Mouse (Mus musculus): Measurements from ENCODE around the gene Otulinl. TPM values are rescaled to one million over a fixed set of nuclear protein-coding genes. Genes with fewer than 3 reads are reported as not detected.

The Otulinl gene
- total RNA-seq, 4 experiments from 2014 or later: 21.0 to 35.3 (median 28.7) TPM

GRCm38 (mm10) chr15:27658356-27658755 is 23.0 kb downstream of the Otulinl start:
- DNase-seq (ENCODE audit: low spot score in 2 of 2): no peak

- no peak for DNase-seq (ENCODE audit: low spot score in 2 of 2)
Measured at GRCm38 (mm10) chr15:27657866-27658265, 23.5 kb downstream of the Otulinl start.

- DNase-seq (ENCODE audit: low spot score in 2 of 2): no peak
Measured at GRCm38 (mm10) chr15:27656626-27657025, 24.8 kb downstream of the Otulinl start.

- no peak for DNase-seq (ENCODE audit: low spot score in 2 of 2)
Measured at GRCm38 (mm10) chr15:27655015-27655414, 26.4 kb downstream of the Otulinl start.

- DNase-seq (ENCODE audit: low spot score in 2 of 2): no peak
Measured at GRCm38 (mm10) chr15:27647686-27648085, 33.7 kb downstream of the Otulinl start.

- no peak for DNase-seq (ENCODE audit: low spot score in 2 of 2)
Measured at GRCm38 (mm10) chr15:27646665-27647064, 34.7 kb downstream of the Otulinl start.

GRCm38 (mm10) chr15:27645250-27645649 is 36.1 kb downstream of the Otulinl start:
- no peak for DNase-seq (ENCODE audit: low spot score in 2 of 2)

GRCm38 (mm10) chr15:27642895-27643294 is 38.5 kb downstream of the Otulinl start:
- no peak for DNase-seq (ENCODE audit: low spot score in 2 of 2)

- no peak for DNase-seq (ENCODE audit: low spot score in 2 of 2)
Measured at GRCm38 (mm10) chr15:27641171-27641570, 40.2 kb downstream of the Otulinl start.

GRCm38 (mm10) chr15:27633941-27634900 is 47.2 kb downstream of the Otulinl start:
- DNase-seq (ENCODE audit: low spot score in 2 of 2): no peak

- peak; percentile 96 for DNase-seq (ENCODE audit: low spot score in 2 of 2)
Measured at GRCm38 (mm10) chr15:27630601-27631383, 50.6 kb downstream of the Otulinl start, which contains the start of gene Otulin. TSS of gene Otulin (minus strand) at chr15:27630693.

- peak in 1 of 2 experiments; percentile 27 for DNase-seq (ENCODE audit: low spot score in 2 of 2)
Measured at GRCm38 (mm10) chr15:27629800-27630600, 51.4 kb downstream of the Otulinl start.

GRCm38 (mm10) chr15:27629046-27629445 is 52.3 kb downstream of the Otulinl start:
- DNase-seq (ENCODE audit: low spot score in 2 of 2): no peak

GRCm38 (mm10) chr15:27627794-27628193 is 53.6 kb downstream of the Otulinl start:
- DNase-seq (ENCODE audit: low spot score in 2 of 2): no peak

- DNase-seq (ENCODE audit: low spot score in 2 of 2): no peak
Measured at GRCm38 (mm10) chr15:27626314-27626713, 55.1 kb downstream of the Otulinl start.

GRCm38 (mm10) chr15:27625890-27626255 is 55.5 kb downstream of the Otulinl start:
- no peak for DNase-seq (ENCODE audit: low spot score in 2 of 2)

- peak in 1 of 2 experiments; percentile 36 for DNase-seq (ENCODE audit: low spot score in 2 of 2)
Measured at GRCm38 (mm10) chr15:27625014-27625889, 56.1 kb downstream of the Otulinl start.

- DNase-seq (ENCODE audit: low spot score in 2 of 2): no peak
Measured at GRCm38 (mm10) chr15:27623286-27623685, 58.1 kb downstream of the Otulinl start.

- no peak for DNase-seq (ENCODE audit: low spot score in 2 of 2)
Measured at GRCm38 (mm10) chr15:27620475-27621185, 60.7 kb downstream of the Otulinl start.

- DNase-seq (ENCODE audit: low spot score in 2 of 2): no peak
Measured at GRCm38 (mm10) chr15:27619683-27620082, 61.7 kb downstream of the Otulinl start.

All from left cerebral cortex, adult 8-10 months (tissue).